Mouse (Mus musculus): ENCODE measurements around the gene Gng10.

The Gng10 gene

GRCm38 (mm10) chr4:59034918-59035785 is at the start of gene Gng10:
Gene Gng10 (plus strand): TSS chr4:59035088.
- Histone ChIP-seq H3K9me3 (ENCODE audit: low read length) (peaks cover 3% of the 10 kb centered on the region; the same call in 1 of the 2 replicates), H3K4me1 (replicated peaks; ENCODE audit: low read depth, low read length) (peaks cover 21% of the 10 kb centered on the region), H3K36me3 (ENCODE audit: insufficient read depth, low read length) (no peaks in the 10 kb centered on the region), H3K27me3 (ENCODE audit: insufficient read depth, low read length) (peaks cover 17% of the 10 kb centered on the region), H3K4me3 (replicated peaks; ENCODE audit: low read length) (peak within 1 kb of the TSS; percentile 83)
- no peak for TF ChIP-seq POU5F1 (IDR thresholded peaks at IDR 0.05; ENCODE audit: borderline replicate concordance, low read length)
- TF ChIP-seq NANOG (IDR thresholded peaks at IDR 0.05; ENCODE audit: borderline replicate concordance, low read length) = no peak
- no peak for TF ChIP-seq CTCF (conservative IDR thresholded peaks at IDR 0.05; ENCODE audit: low read length)

GRCm38 (mm10) chr4:58985157-58985648 is 49.7 kb upstream of the Gng10 start:
- Histone ChIP-seq H3K4me3 (replicated peaks; ENCODE audit: low read length) (no peak overlapping the region), H3K9me3 (ENCODE audit: low read length) (no peaks in the 10 kb centered on the region; the same call in 1 of the 2 replicates)
- TF ChIP-seq CTCF (conservative IDR thresholded peaks at IDR 0.05; ENCODE audit: low read length) (peak; percentile 89), POU5F1 (IDR thresholded peaks at IDR 0.05; ENCODE audit: borderline replicate concordance, low read length) (no peak), NANOG (IDR thresholded peaks at IDR 0.05; ENCODE audit: borderline replicate concordance, low read length) (0 out of 2 replicates have a peak, but pooled peaks have one; percentile 4)

DNA sequence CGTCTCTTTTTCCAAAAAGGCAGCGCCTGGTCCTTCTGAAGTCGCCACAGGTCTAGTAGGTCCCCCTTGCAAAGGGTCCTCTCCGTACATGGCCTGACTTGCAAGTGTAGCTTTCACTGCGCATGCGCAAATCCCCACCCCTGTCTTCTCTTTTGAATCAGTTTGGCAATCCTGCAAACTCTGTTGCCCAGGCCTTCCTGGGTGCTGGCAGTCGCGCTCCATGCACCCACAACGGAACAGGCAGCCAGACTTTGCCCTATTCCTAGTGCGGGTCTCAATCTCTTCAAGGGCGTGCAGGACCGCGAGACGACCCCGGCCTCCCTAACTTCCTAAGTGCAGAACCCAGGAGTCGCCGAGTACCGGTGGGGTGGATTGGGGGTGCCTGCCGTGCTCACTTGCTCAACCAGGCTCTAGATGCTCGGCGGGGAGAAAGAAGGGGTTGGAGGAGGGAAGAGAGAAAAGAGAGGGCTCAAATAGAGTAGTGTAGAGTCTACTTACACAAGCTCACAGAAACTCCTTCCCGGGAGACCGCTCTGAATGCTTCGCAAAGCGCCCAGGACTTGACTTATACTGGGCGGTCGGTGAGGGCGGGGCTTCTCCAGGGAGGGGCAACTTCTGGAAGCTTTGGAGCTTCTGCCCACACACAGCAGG is 48.2 kb upstream of the Gng10 start, which contains the start of gene Ptgr1:
Gene Ptgr1, minus strand, starts transcription at position 580 of the 651 bp plus-strand sequence.
- H3K36me3 ChIP-seq (ENCODE audit: insufficient read depth, low read length) = peaks cover 4% of the 10 kb centered on the region; the same call in 1 of the 2 replicates
- no peak for TF ChIP-seq NANOG (IDR thresholded peaks at IDR 0.05; ENCODE audit: borderline replicate concordance, low read length)
- no peak for TF ChIP-seq POU5F1 (IDR thresholded peaks at IDR 0.05; ENCODE audit: borderline replicate concordance, low read length)
- TF ChIP-seq CTCF (conservative IDR thresholded peaks at IDR 0.05; ENCODE audit: low read length) = no peak
- H3K9me3 ChIP-seq (ENCODE audit: low read length) = no peaks in the 10 kb centered on the region; the same call in 1 of the 2 replicates
- peaks cover 48% of the 10 kb centered on the region for H3K4me1 ChIP-seq (replicated peaks; ENCODE audit: low read depth, low read length)
- H3K27me3 ChIP-seq (ENCODE audit: insufficient read depth, low read length) = peaks cover 13% of the 10 kb centered on the region
- H3K4me3 ChIP-seq (replicated peaks; ENCODE audit: low read length) = peak within 1 kb of the TSS; percentile 82

More at GRCm38 (mm10) chr4:58985157-58985648, 49.7 kb upstream of the Gng10 start:
- Histone ChIP-seq H3K4me1 (replicated peaks; ENCODE audit: low read depth, low read length) (peaks cover 37% of the 10 kb centered on the region), H3K36me3 (ENCODE audit: insufficient read depth, low read length) (peaks cover 4% of the 10 kb centered on the region; the same call in 1 of the 2 replicates), H3K27me3 (ENCODE audit: insufficient read depth, low read length) (peaks cover 6% of the 10 kb centered on the region; the same call in 1 of the 2 replicates)

DNA sequence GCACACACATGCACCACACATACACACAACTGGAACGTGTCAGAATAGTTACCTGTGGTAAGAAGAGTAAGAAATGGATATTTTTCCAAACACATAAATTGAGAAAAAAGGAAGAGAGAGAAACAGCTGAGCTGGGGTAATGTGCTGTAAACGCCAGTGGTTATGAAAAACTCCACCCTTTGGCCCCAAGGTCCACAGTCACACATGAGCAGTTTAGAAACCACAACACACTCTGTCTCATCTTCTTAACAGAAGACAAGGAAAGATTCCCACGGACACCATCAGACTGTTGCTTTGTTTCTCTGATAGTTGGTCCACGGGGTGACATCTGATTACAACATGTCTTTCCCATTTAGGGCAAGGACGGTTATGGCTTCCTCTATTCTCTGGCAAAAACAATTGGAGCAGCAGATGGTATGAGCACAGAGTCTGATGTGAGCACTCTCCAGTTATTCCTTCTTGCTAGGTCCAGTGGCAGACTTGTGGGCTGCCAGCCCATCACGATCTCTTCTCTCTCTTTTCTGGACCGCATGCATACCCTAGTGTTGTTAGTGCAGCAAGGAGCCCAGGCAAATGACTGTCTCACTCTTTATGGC is 45.5 kb upstream of the Gng10 start:
- Histone ChIP-seq H3K4me1 (replicated peaks; ENCODE audit: low read depth, low read length) (peaks cover 50% of the 10 kb centered on the region), H3K36me3 (ENCODE audit: insufficient read depth, low read length) (no peaks in the 10 kb centered on the region), H3K9me3 (ENCODE audit: low read length) (no peaks in the 10 kb centered on the region), H3K4me3 (replicated peaks; ENCODE audit: low read length) (no peak overlapping the region), H3K27me3 (ENCODE audit: insufficient read depth, low read length) (peaks cover 30% of the 10 kb centered on the region)
- TF ChIP-seq POU5F1 (IDR thresholded peaks at IDR 0.05; ENCODE audit: borderline replicate concordance, low read length) = no peak
- TF ChIP-seq CTCF (conservative IDR thresholded peaks at IDR 0.05; ENCODE audit: low read length) = no peak
- no peak for TF ChIP-seq NANOG (IDR thresholded peaks at IDR 0.05; ENCODE audit: borderline replicate concordance, low read length)

DNA sequence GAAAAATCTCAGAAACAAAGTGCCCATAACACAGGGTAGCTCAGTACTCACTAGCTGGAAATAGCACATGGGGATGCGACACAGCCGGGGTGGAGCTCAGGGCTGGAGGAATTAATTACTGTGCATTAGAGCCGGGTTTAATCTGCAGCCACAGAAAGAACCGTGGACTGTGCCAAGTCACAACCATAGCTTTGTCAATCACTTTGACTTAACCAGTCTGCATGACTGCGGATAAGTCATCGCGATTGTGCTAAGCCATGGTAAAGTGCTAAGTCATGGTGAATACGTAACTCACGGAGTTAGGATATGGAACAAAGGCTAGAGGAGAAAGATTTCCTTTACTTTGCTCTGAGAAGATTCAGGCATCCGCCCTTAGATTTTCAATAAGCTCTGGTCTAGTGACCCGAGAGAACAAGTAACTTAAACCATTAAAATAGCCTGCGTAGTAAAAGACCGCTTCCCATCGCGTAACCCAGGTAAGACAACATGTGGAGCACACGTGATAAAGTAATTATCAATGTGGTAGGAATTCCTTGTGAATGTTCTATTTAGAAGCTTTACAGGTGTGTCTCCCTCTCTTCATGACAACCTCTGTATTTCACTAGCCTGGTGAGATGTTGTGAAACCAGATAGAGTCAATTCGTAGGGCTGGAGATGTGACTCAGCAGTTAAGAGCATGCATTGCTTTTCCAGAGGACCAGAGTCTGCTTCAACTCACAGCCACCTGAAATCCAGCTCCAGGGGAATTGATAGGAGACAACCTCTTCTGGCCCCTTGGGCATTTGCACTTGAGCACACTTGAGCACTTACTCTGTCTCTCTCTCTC is 44.1 kb upstream of the Gng10 start:
- no peak overlapping the region for H3K4me3 ChIP-seq (replicated peaks; ENCODE audit: low read length)
- no peaks in the 10 kb centered on the region for H3K36me3 ChIP-seq (ENCODE audit: insufficient read depth, low read length)
- no peaks in the 10 kb centered on the region for H3K9me3 ChIP-seq (ENCODE audit: low read length)
- H3K27me3 ChIP-seq (ENCODE audit: insufficient read depth, low read length) = peaks cover 33% of the 10 kb centered on the region
- TF ChIP-seq CTCF (conservative IDR thresholded peaks at IDR 0.05; ENCODE audit: low read length) (no peak), POU5F1 (IDR thresholded peaks at IDR 0.05; ENCODE audit: borderline replicate concordance, low read length) (no peak), NANOG (IDR thresholded peaks at IDR 0.05; ENCODE audit: borderline replicate concordance, low read length) (no peak)
- H3K4me1 ChIP-seq (replicated peaks; ENCODE audit: low read depth, low read length) = peaks cover 53% of the 10 kb centered on the region

- H3K27me3 ChIP-seq (ENCODE audit: insufficient read depth, low read length) = peaks cover 29% of the 10 kb centered on the region
- no peak overlapping the region for H3K4me3 ChIP-seq (replicated peaks; ENCODE audit: low read length)
- peaks cover 39% of the 10 kb centered on the region for H3K4me1 ChIP-seq (replicated peaks; ENCODE audit: low read depth, low read length)
- H3K9me3 ChIP-seq (ENCODE audit: low read length) = no peaks in the 10 kb centered on the region
- no peaks in the 10 kb centered on the region for H3K36me3 ChIP-seq (ENCODE audit: insufficient read depth, low read length)
- TF ChIP-seq POU5F1 (IDR thresholded peaks at IDR 0.05; ENCODE audit: borderline replicate concordance, low read length) (no peak), CTCF (conservative IDR thresholded peaks at IDR 0.05; ENCODE audit: low read length) (no peak), NANOG (IDR thresholded peaks at IDR 0.05; ENCODE audit: borderline replicate concordance, low read length) (no peak)
Observed at GRCm38 (mm10) chr4:58992195-58992594, 42.7 kb upstream of the Gng10 start.

DNA sequence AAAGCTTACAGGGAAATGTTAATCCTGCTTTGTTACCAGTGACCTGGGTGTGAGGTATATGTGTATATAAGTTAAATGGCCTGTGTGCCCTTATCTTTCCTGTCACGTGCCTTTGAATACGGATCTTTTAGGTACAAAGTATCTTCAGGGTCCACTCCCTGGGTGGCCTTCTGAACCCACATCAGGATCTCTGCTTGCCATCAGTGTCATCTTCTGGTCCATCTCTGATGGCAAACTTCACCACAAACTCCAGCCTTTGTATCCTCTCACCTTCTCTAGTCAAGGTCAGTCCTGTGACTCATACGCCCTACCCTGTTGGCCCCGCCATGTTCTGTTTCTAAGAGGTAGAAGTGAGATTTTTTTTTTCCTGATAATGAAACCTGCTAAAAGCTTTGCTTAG is 40.1 kb upstream of the Gng10 start, which contains the start of gene Dnajc25:
Gene Dnajc25, plus strand, starts transcription at position 301 of the 400 bp plus-strand sequence.
- Histone ChIP-seq H3K4me1 (replicated peaks; ENCODE audit: low read depth, low read length) (peaks cover 28% of the 10 kb centered on the region), H3K36me3 (ENCODE audit: insufficient read depth, low read length) (no peaks in the 10 kb centered on the region), H3K9me3 (ENCODE audit: low read length) (peaks cover 4% of the 10 kb centered on the region; the same call in 1 of the 2 replicates), H3K4me3 (replicated peaks; ENCODE audit: low read length) (0 out of 2 replicates have a peak within 1 kb of the TSS, but pooled peaks have one; percentile 20), H3K27me3 (ENCODE audit: insufficient read depth, low read length) (peaks cover 29% of the 10 kb centered on the region)
- no peak for TF ChIP-seq POU5F1 (IDR thresholded peaks at IDR 0.05; ENCODE audit: borderline replicate concordance, low read length)
- TF ChIP-seq NANOG (IDR thresholded peaks at IDR 0.05; ENCODE audit: borderline replicate concordance, low read length) = no peak
- TF ChIP-seq CTCF (conservative IDR thresholded peaks at IDR 0.05; ENCODE audit: low read length) = no peak
